Mouse (Mus musculus) small intestine, adult 2 months (tissue): ENCODE data around the gene Prkaa2. TPM values are rescaled to one million over a fixed set of nuclear protein-coding genes. Genes with fewer than 3 reads are reported as not detected.
"Not testable (repeated sequence)": the region's sequence is repeated elsewhere in the genome, so short reads cannot be mapped to it uniquely, and the experiment has no call there.

ENCODE experiments used
- H3K27ac ChIP-seq: fragments of 200-500 bp; 2 replicates; pipeline ENCODE4 v1.5.1; 2012; ENCODE audit warnings: low read depth, low read length, control low read depth, inconsistent platforms; ENCODE audit not compliant: insufficient read depth
- H3K27me3 ChIP-seq: fragments of 200-500 bp; 2 replicates; pipeline ENCODE4 v1.6.1; 2012; ENCODE audit warnings: mild to moderate bottlenecking, moderate library complexity, low read length, inconsistent platforms; ENCODE audit not compliant: control insufficient read depth, insufficient read depth
- H3K36me3 ChIP-seq: fragments of 200-500 bp; 2 replicates; pipeline ENCODE4 v1.6.1; 2012; ENCODE audit warnings: mild to moderate bottlenecking, low read length, control low read depth, inconsistent platforms; ENCODE audit not compliant: control insufficient read depth, insufficient read depth
- H3K4me1 ChIP-seq: fragments of 200-500 bp; 2 replicates; pipeline ENCODE4 v1.6.1; 2012; ENCODE audit warnings: low read length, inconsistent platforms, mixed read lengths; ENCODE audit not compliant: control insufficient read depth, insufficient read depth, insufficient read length
- H3K4me3 ChIP-seq: fragments of 200-500 bp; 2 replicates; pipeline ENCODE4 v1.5.1; 2012; ENCODE audit warnings: low read depth, mild to moderate bottlenecking, control low read depth, inconsistent platforms, low read length, moderate library complexity
- CTCF ChIP-seq: fragments of 200-500 bp; IDR thresholded peaks from 2 replicates; pipeline ENCODE4 v1.5.1; 2012; ENCODE audit warnings: low read depth, mild to moderate bottlenecking, control low read depth, inconsistent platforms, low read length, moderate library complexity, mixed read lengths; ENCODE audit not compliant: insufficient replicate concordance, insufficient read length; ENCODE audit errors: extremely low read depth
- POLR2A ChIP-seq: fragments of 200-500 bp; IDR thresholded peaks from 2 replicates; pipeline ENCODE4 v1.6.1; 2012; ENCODE audit warnings: low read depth, mild to moderate bottlenecking, control low read depth, inconsistent platforms, low read length, moderate library complexity
- WGBS: fragments of 180-500 bp; shearing (Covaris S2); methylation state at CpG from one replicate; pipeline ENCODE4 v1.1.7; 2018; 5-methylcytosine and 5-hydroxymethylcytosine counted together
- polyA plus RNA-seq: library from polyadenylated mRNA; depleted of rRNA; stranded (reverse); fragments of >200 nt; gene quantifications from 2 replicates; pipeline ENCODE4 v1.2.3, GENCODE M21; 2012

Prkaa2 gene
- polyA plus RNA-seq, 1 experiment: 1.2 TPM

DNA sequence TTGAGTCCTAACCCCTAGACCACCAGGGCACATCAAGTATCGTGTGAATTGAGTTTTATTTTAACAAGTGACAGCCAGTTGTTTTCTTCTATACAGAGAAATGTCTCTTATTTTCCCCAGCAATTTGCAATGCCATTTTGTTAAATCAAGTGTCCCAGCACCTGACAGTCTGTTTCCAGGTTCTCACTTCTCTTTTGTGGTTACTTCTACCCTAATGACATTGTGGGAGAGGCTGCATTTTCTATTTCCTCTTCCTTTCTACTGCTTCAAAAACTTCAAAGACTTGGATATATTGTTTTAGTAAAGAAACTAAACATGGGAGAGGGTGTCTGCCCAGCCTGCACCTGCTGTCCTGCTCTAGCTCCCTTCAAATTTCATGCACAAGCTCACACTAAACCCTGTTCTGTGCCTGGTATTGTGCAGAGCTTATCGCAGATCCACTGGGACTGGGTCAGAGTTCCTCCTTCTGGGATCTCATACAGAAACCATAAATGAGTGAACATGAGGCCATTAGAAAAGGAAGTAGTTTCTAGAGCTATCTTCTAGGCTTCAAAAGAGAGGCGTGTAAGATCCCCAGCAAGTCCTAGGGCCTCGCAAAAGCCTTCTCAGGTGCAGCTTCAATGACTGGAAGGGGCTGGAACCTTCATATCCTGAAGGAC, 102.2 kb downstream of the Prkaa2 start:
- TF ChIP-seq POLR2A (no peak), CTCF (no peak)
- Histone ChIP-seq H3K4me3 (no peak overlapping the region), H3K27ac (no peak overlapping the region), H3K27me3 (no peaks in the 10 kb centered on the region), H3K36me3 (no peaks in the 10 kb centered on the region), H3K4me1 (peaks cover 2% of the 10 kb centered on the region; the same call in 1 of the 2 replicates)
- 50% methylated on average over 4 of the region's 4 CpGs for WGBS

GRCm38 (mm10) chr4:105004649-105005048, 105.0 kb downstream of the Prkaa2 start:
- H3K4me1 ChIP-seq, H3K36me3 ChIP-seq: not testable (repeated sequence)
- 82% methylated on average over 12 of the region's 12 CpGs for WGBS

GRCm38 (mm10) chr4:105004135-105004534, 105.6 kb downstream of the Prkaa2 start:
- Histone ChIP-seq H3K27me3 (no peaks in the 10 kb centered on the region), H3K4me1 (peaks cover 2% of the 10 kb centered on the region; the same call in 1 of the 2 replicates), H3K27ac (no peak overlapping the region), H3K4me3 (no peak overlapping the region), H3K36me3 (no peaks in the 10 kb centered on the region)
- TF ChIP-seq CTCF (no peak), POLR2A (no peak)
- 36% methylated on average over 8 of the region's 8 CpGs for WGBS

More at GRCm38 (mm10) chr4:105004649-105005048, 105.0 kb downstream of the Prkaa2 start:
- TF ChIP-seq CTCF: peak; percentile 57; the same call in 1 of the 2 replicates
- H3K4me3 ChIP-seq, H3K27me3 ChIP-seq, H3K27ac ChIP-seq: not testable (repeated sequence)

DNA sequence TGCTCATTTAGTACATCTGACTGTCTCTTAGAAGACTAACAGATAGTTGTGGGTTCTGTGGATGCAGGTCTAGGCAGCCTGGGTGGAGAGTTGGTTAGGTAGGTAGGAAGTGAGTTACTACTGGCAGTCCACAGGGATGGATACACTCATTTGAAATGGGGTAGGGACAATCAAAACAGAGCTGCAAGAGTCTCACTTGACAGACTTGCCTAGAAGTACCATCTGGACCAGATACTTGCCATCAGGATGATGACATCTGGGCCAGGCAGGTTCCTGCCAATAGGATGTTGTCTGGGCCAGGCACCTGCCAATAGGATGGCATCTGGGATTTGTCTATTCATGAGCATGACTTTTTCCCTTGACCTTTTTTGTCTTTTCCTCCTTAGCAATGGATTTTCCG, 108.0 kb downstream of the Prkaa2 start:
- H3K4me1 ChIP-seq: no peaks in the 10 kb centered on the region
- no peaks in the 10 kb centered on the region for H3K27me3 ChIP-seq
- TF ChIP-seq CTCF (no peak), POLR2A (no peak)
- H3K4me3 ChIP-seq: no peak overlapping the region
- WGBS: 70% methylated on average over 1 of the region's 1 CpGs
- no peak overlapping the region for H3K27ac ChIP-seq
- H3K36me3 ChIP-seq: no peaks in the 10 kb centered on the region

DNA sequence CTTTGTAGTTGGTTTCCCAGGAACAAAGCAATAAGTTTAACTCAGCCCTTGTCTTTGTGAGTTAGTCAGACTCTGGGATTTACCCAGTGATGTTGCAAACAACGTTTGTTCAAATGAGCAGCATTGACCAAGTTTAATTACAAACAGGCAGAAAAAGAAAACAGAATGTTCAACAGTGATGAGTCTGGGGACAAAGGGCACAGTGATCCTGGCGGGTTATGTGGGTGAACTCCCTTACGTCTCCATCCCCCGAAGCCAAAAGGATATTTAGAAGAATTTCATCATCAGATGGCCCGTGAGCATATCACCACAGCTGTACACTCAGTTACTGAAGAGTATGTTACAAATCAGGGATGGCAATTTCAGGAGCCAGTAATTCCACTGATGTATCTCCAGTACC, 110.0 kb downstream of the Prkaa2 start:
- H3K4me3 ChIP-seq: no peak overlapping the region
- no peaks in the 10 kb centered on the region for H3K4me1 ChIP-seq
- TF ChIP-seq CTCF (no peak), POLR2A (no peak)
- H3K27ac ChIP-seq: no peak overlapping the region
- H3K27me3 ChIP-seq: no peaks in the 10 kb centered on the region
- WGBS: 57% methylated on average over 5 of the region's 5 CpGs
- no peaks in the 10 kb centered on the region for H3K36me3 ChIP-seq

DNA sequence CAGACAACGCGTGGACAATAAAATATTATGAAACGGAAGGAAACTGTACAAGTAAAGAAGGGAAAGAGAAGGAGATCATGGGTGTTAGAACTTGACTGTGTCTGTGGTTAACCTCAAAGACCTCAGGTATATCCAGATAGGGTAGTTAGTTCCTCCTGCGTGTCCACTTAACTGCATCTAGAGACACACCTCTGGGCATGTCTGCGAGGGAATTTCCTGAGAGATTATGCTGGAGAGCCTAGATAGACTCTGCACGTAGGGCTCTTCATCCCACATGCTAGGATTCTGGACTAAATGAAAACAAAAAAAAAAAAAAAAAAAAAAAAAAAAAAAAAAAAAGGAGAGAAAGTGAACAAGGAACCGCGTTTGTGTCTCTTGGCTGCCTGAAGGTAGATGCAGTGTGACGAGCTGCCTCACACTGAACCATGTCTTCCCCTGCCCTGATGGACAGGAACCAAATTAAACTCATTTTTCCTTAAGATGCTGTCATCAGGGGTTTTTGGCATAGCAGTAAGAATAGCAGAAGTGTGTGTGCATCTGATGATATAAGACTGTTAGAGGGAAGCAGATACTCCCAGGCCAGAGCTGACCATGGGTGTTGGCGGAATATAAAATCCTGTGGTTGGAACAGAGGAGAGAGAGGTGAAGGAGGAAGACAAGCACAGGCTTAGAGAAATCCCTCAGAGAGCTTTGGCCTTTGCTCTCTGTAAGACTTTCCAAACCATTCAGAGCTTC, 116.4 kb downstream of the Prkaa2 start:
- Histone ChIP-seq H3K27ac (no peak overlapping the region), H3K4me1 (peaks cover under 1% of the 10 kb centered on the region; the same call in 1 of the 2 replicates), H3K27me3 (no peaks in the 10 kb centered on the region), H3K4me3 (no peak overlapping the region), H3K36me3 (no peaks in the 10 kb centered on the region)
- TF ChIP-seq CTCF (no peak), POLR2A (no peak)
- WGBS: 72% methylated on average over 10 of the region's 10 CpGs

- Histone ChIP-seq H3K27ac (no peak overlapping the region), H3K27me3 (no peaks in the 10 kb centered on the region), H3K4me1 (peaks cover 8% of the 10 kb centered on the region), H3K4me3 (no peak overlapping the region), H3K36me3 (no peaks in the 10 kb centered on the region)
- TF ChIP-seq CTCF (no peak), POLR2A (no peak)
- WGBS: 93% methylated on average over 3 of the region's 3 CpGs
These were observed 117.4 kb downstream of the Prkaa2 start for GRCm38 (mm10) chr4:104992271-104992670.
